Mouse (Mus musculus) midbrain, embryonic 11.5 days (tissue): ENCODE data around the gene Olfr313. TPM values are rescaled to one million over a fixed set of nuclear protein-coding genes. Genes with fewer than 3 reads are reported as not detected.
"Not testable (repeated sequence)": the region's sequence is repeated elsewhere in the genome, so short reads cannot be mapped to it uniquely, and the experiment has no call there.

ENCODE experiments used
- ATAC-seq: fragments of 200-750 bp; cut with Nextera tagmentation; 2 replicates; pipeline ENCODE4 v1.8.0; 2017; ENCODE audit warnings: moderate TSS enrichment, moderate library complexity; ENCODE audit not compliant: low FRiP score
- DNase-seq: peaks from one replicate; pipeline ENCODE4 v3.0.0; 2015; ENCODE audit warnings: low spot score; ENCODE audit errors: missing footprints
- H3K27ac ChIP-seq: fragments of 300-500 bp; sonication (generic); 2 replicates; pipeline ENCODE4 v1.5.1; 2014; ENCODE audit warnings: low read depth, low read length
- H3K27me3 ChIP-seq: fragments of 300-500 bp; sonication (generic); 2 replicates; pipeline ENCODE4 v1.6.1; 2014; ENCODE audit warnings: mild to moderate bottlenecking, low read length, moderate library complexity, mixed read lengths; ENCODE audit not compliant: control insufficient read depth, insufficient read depth
- H3K36me3 ChIP-seq: fragments of 300-500 bp; sonication (generic); 2 replicates; pipeline ENCODE4 v1.6.1; 2014; ENCODE audit warnings: mild to moderate bottlenecking, low read length, moderate library complexity, mixed read lengths; ENCODE audit not compliant: control insufficient read depth, insufficient read depth
- H3K4me1 ChIP-seq: fragments of 300-500 bp; sonication (generic); 2 replicates; pipeline ENCODE4 v1.6.1; 2014; ENCODE audit warnings: low read length; ENCODE audit not compliant: control insufficient read depth, insufficient read depth
- H3K4me2 ChIP-seq: fragments of 300-500 bp; sonication (generic); 2 replicates; pipeline ENCODE4 v1.6.1; 2014; ENCODE audit warnings: mild to moderate bottlenecking, moderate library complexity
- H3K4me3 ChIP-seq: fragments of 300-500 bp; sonication (generic); 2 replicates; pipeline ENCODE4 v1.5.1; 2014; ENCODE audit warnings: low read depth, low read length
- H3K9ac ChIP-seq: fragments of 300-500 bp; sonication (generic); 2 replicates; pipeline ENCODE4 v1.6.1; 2014; ENCODE audit warnings: low read length
- H3K9me3 ChIP-seq: fragments of 300-500 bp; sonication (generic); 2 replicates; pipeline ENCODE4 v1.6.1; 2016; ENCODE audit warnings: low read length; ENCODE audit not compliant: control insufficient read depth
- whole genome bisulfite sequencing: fragments of 180-500 bp; shearing (Covaris S2); extraction: QIAGEN DNeasy Blood & Tissue Kit; methylation state at CpG from one replicate; pipeline ENCODE4 v1.1.7; 2014; 5-methylcytosine and 5-hydroxymethylcytosine counted together
- polyA plus RNA-seq: library from polyadenylated mRNA; unstranded; fragments of >200 nt; fragmentation: Nextera tagmentation; extraction: Ambion mirVana; gene quantifications from 2 replicates; pipeline ENCODE4 v1.2.1, GENCODE M21; 2014

Gene Olfr313
- polyA plus RNA-seq, 1 experiment from 2014 or later, result not detected

DNA sequence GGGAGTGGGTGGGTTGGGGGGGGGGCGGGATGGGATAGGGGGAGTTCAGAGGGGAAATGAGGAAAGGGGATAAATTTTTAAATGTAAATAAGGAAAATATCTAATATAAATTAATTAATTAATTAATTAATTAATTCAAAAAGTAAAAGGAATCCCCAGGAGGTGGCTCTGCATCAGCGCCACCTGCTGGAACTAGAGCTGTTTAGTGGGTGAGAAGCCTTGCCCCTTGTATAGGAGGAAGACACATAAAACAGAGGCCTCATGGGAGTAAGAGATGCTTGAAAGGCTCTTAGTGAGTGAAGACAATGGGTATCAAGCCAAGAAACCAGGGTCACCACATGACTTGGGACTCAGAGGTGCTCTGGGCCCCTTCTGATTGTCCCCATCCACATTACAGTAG lies 18.9 kb upstream of the Olfr313 start:
- Histone ChIP-seq H3K9ac (no peak overlapping the region), H3K4me2 (no peak overlapping the region), H3K27ac (no peak overlapping the region), H3K27me3 (no peaks in the 10 kb centered on the region), H3K4me1 (no peaks in the 10 kb centered on the region), H3K9me3 (no peaks in the 10 kb centered on the region), H3K36me3 (no peaks in the 10 kb centered on the region), H3K4me3 (no peak overlapping the region)
- DNase-seq (no peak), ATAC-seq (no peak)
- 90% methylated on average over 2 of the region's 2 CpGs for WGBS

DNA sequence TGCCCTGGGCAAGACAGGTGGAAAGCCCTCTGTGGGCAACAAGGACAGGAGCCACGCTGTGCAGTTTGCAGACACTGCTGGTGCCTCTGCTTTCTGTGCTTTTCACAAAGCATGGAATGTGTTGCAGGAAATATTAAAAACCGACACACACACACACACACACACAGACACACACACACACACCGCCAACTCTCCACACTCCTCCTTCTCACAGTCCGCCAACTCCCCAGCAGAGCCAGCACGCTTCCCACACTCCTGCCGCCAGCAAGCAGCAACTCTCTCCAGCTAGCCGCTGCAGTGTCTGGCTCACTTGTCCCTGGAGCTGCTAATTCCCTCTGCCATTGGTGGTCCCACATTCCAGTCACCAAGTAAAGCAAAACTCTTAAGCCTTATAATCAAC lies 17.9 kb upstream of the Olfr313 start:
- no peak overlapping the region for H3K4me3 ChIP-seq
- H3K36me3 ChIP-seq, result no peaks in the 10 kb centered on the region
- H3K27me3 ChIP-seq, result no peaks in the 10 kb centered on the region
- no peak overlapping the region for H3K4me2 ChIP-seq
- H3K27ac ChIP-seq, result no peak overlapping the region
- WGBS, result 87% methylated on average over 7 of the region's 7 CpGs
- no peak overlapping the region for H3K9ac ChIP-seq
- ATAC-seq (no peak), DNase-seq (no peak)
- H3K4me1 ChIP-seq, result peaks cover 4% of the 10 kb centered on the region; the same call in 1 of the 2 replicates
- H3K9me3 ChIP-seq, result no peaks in the 10 kb centered on the region

DNA sequence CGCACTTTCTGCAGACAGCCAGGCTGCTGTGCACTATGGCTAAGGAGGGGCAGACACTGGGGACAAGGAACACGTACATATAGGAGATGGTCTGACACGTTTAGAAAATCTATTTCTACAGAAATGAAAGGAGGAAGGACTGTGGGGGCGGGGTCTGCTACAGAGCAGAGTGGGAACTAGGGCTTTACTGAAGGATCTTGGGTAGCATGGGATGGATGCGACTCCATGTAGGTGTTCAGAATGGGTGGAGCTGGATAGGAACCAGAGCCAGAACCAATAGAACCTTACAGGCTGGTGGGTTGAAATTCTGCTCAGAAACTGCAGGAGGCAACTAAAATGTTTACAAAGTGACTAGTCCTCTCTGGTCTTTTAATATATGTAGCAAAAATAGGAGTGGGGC lies 15.1 kb upstream of the Olfr313 start:
- H3K27me3 ChIP-seq, result no peaks in the 10 kb centered on the region
- no peak overlapping the region for H3K4me3 ChIP-seq
- WGBS, result 84% methylated on average over 5 of the region's 5 CpGs
- H3K4me2 ChIP-seq, result no peak overlapping the region
- no peak overlapping the region for H3K27ac ChIP-seq
- no peaks in the 10 kb centered on the region for H3K9me3 ChIP-seq
- H3K9ac ChIP-seq, result no peak overlapping the region
- H3K4me1 ChIP-seq, result peaks cover 7% of the 10 kb centered on the region; the same call in 1 of the 2 replicates
- DNase-seq (no peak), ATAC-seq (no peak)
- H3K36me3 ChIP-seq, result no peaks in the 10 kb centered on the region

DNA sequence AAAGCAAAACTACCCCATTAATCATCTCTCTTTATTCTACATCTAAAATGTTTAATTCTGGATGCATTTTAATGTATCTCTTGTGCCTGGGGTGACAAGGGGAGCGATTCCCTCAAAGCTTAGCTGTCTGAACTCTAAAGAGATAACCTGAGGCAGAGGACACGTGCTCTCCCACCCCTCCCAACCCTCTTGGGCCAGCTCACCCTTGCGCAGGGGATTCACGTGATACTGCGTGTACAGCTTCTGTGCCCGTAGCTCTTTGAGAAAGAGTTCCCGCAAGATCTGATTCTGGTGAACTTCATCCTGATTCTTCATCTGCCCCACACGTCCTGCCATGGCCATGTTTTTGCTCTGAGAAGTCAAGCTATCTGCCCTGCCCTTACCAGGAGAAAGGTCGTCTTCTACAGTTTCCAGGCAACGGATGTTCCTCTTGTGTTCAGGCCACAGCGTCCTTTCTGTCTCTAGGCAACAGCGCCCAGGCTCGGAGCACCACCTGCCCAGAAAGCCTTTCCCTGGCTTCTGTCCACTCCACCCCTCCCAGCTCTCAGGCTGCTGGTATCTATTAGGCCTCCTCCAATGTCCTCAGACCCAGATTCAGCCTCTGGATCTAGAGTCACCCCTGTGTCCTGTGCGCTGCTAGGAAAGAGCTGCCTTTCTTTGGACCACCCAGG lies 13.1 kb upstream of the Olfr313 start, which contains the start of gene Fam183b:
Fam183b (minus strand) TSS at position 403 of the 671 bp plus-strand sequence.
- Histone ChIP-seq H3K9ac (no peak within 1 kb of the TSS), H3K27ac (no peak within 1 kb of the TSS), H3K4me2 (no peak within 1 kb of the TSS; the same call in 1 of the 2 replicates), H3K27me3 (no peaks in the 10 kb centered on the region), H3K4me3 (no peak within 1 kb of the TSS), H3K9me3 (no peaks in the 10 kb centered on the region), H3K4me1 (peaks cover 7% of the 10 kb centered on the region; the same call in 1 of the 2 replicates), H3K36me3 (no peaks in the 10 kb centered on the region)
- 38% methylated on average over 14 of the region's 14 CpGs for WGBS
- DNase-seq (peak; percentile 86), ATAC-seq (peak; percentile 70)

DNA sequence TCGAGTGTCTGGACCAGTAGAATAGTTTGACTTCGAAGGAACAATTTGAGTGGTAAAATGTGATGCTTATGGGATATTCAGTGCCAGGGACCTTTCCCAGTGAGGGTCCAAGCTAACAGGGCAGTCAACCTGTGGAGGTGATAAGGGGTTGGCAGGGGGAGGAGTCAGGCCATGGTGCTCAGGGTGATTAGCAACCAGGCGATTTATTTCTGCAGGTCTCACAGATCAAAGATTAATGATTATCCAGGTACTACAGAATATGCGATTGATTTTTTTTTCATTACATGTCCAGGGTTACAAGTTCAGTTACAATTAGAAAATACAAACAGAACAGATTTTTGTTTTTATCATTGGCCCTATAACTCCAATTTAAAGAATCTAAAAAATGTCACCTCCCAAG lies 10.9 kb upstream of the Olfr313 start:
- H3K27ac ChIP-seq, result no peak overlapping the region
- ATAC-seq, result no peak
- no peak overlapping the region for H3K4me2 ChIP-seq
- no peaks in the 10 kb centered on the region for H3K36me3 ChIP-seq
- H3K9ac ChIP-seq, result no peak overlapping the region
- H3K9me3 ChIP-seq, result no peaks in the 10 kb centered on the region
- H3K4me1 ChIP-seq, result peaks cover 7% of the 10 kb centered on the region; the same call in 1 of the 2 replicates
- DNase-seq, result no peak
- 82% methylated on average over 4 of the region's 4 CpGs for whole genome bisulfite sequencing
- H3K27me3 ChIP-seq, result no peaks in the 10 kb centered on the region
- no peak overlapping the region for H3K4me3 ChIP-seq

DNA sequence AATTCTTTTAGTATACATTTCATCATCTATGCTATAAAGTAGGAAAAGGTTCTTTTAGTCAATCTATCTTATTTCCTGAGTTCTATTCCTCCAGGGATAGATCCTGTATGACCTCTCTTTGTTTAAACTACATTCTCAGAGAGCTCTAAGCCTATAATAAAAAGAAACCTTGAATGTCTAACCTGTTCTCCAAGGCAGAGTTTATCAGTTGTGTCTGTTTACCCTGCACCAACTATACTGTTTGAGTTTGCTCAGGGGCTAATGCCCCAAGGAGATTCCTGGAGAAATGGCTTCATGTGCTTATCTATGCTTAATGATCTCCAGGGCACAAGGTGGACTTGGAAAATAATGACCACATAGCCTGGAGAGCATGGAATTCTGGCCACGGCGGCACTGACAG lies 10.4 kb upstream of the Olfr313 start:
- no peak overlapping the region for H3K4me3 ChIP-seq
- WGBS, result 75% methylated on average over 2 of the region's 2 CpGs
- ATAC-seq (no peak), DNase-seq (no peak)
- H3K4me2 ChIP-seq, result no peak overlapping the region
- H3K9me3 ChIP-seq, result no peaks in the 10 kb centered on the region
- no peak overlapping the region for H3K27ac ChIP-seq
- H3K27me3 ChIP-seq, result no peaks in the 10 kb centered on the region
- peaks cover 7% of the 10 kb centered on the region; the same call in 1 of the 2 replicates for H3K4me1 ChIP-seq
- H3K9ac ChIP-seq, result no peak overlapping the region
- H3K36me3 ChIP-seq, result no peaks in the 10 kb centered on the region

DNA sequence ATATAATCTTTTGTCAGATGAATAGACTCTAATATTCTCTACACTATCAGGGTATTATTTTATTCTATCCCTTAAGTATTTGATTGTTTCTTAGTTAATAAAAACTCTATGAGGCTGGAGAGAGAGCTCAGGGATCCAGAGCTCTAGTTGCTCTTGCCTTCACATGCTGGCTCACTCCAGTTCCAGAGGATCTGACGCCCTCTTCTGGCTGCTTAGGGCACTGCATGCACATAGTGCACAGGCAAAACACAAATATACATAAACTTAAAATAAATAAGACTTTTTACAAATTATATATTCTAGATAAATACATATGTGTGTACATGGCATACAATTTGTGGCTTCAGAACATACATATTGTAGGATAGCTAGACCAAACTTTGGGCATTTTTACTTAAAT lies 2.8 kb upstream of the Olfr313 start:
- Histone ChIP-seq H3K27me3 (no peaks in the 10 kb centered on the region), H3K9ac (no peak overlapping the region), H3K9me3 (no peaks in the 10 kb centered on the region), H3K4me2 (no peak overlapping the region), H3K4me3 (no peak overlapping the region), H3K36me3 (no peaks in the 10 kb centered on the region), H3K27ac (no peak overlapping the region), H3K4me1 (no peaks in the 10 kb centered on the region)
- ATAC-seq (no peak), DNase-seq (no peak)
- WGBS, result 7% methylated on average over 1 of the region's 1 CpGs

DNA sequence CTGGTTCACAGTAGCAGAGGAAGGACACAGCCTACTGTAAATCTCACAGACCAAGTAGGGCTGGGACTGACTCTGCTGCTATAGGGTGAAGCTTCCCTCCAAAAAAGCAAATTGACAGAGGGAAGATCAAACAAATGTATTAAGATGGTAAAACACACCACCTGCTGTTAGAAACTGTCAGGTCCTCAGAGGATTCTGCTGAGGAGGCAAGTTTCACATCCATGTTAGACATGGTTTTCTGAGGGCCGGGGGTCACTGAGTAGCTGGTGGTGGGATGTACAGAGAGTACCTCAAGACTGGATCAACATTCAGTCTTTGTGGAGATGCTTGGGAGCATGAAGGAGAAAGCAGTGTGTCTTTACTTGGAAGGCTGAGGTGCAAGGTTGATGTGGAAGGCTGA lies 876 bp downstream of the Olfr313 start:
- WGBS, result 94% methylated on average over 1 of the region's 1 CpGs
- no peak overlapping the region for H3K9ac ChIP-seq
- H3K9me3 ChIP-seq, result no peaks in the 10 kb centered on the region
- H3K27ac ChIP-seq, result no peak overlapping the region
- no peak overlapping the region for H3K4me2 ChIP-seq
- DNase-seq (no peak), ATAC-seq (no peak)
- no peaks in the 10 kb centered on the region for H3K4me1 ChIP-seq
- no peak overlapping the region for H3K4me3 ChIP-seq
- no peaks in the 10 kb centered on the region for H3K36me3 ChIP-seq
- no peaks in the 10 kb centered on the region for H3K27me3 ChIP-seq

DNA sequence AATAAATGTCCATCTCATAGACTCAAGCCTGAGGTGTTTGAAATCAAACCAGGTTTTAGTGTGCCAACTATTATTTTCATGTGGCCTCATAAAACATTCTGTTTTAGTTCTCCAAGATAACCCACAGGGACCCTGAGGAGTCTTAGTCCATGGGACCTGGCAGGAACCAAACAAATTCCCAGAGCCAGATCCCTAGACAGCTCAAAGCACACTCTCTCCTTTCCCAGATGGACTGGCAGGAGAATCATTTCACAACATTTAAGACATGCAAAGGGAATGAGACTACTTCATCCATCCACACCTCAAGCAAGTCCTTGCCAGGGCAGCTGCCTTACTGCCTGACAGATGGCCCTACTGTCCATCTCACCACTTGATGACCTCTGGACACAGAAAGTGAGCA lies 14.1 kb downstream of the Olfr313 start, which contains the start of gene Olfr312:
Olfr312 (plus strand) TSS at position 301 of the 400 bp plus-strand sequence.
- H3K9me3 ChIP-seq, H3K27ac ChIP-seq, DNase-seq, H3K4me2 ChIP-seq, H3K36me3 ChIP-seq, H3K9ac ChIP-seq, ATAC-seq, H3K27me3 ChIP-seq, H3K4me3 ChIP-seq, H3K4me1 ChIP-seq: not testable (repeated sequence)
